Mouse (Mus musculus): ENCODE data around the gene Prelid3b.

Gene Prelid3b

GRCm38 (mm10) chr2:174424301-174425085 lies 48.4 kb downstream of the Prelid3b start:
- no peak for DNase-seq

- no peak for DNase-seq
These were observed 51.8 kb downstream of the Prelid3b start for GRCm38 (mm10) chr2:174421107-174421506.

- peak; percentile 94 to 95 for DNase-seq
These were observed 57.1 kb downstream of the Prelid3b start, which contains the start of gene Nelfcd for GRCm38 (mm10) chr2:174415731-174416310. TSS of gene Nelfcd (plus strand) at chr2:174415804.
